Mouse (Mus musculus): ENCODE data around the gene Gm12258. TPM values are rescaled to one million over a fixed set of nuclear protein-coding genes. Genes with fewer than 3 reads are reported as not detected.
A peak's percentile ranks its signal among the peaks of the same experiment; 100 is the strongest.

Gene Gm12258
- polyA plus RNA-seq, 1 experiment = 2.6 TPM

DNA sequence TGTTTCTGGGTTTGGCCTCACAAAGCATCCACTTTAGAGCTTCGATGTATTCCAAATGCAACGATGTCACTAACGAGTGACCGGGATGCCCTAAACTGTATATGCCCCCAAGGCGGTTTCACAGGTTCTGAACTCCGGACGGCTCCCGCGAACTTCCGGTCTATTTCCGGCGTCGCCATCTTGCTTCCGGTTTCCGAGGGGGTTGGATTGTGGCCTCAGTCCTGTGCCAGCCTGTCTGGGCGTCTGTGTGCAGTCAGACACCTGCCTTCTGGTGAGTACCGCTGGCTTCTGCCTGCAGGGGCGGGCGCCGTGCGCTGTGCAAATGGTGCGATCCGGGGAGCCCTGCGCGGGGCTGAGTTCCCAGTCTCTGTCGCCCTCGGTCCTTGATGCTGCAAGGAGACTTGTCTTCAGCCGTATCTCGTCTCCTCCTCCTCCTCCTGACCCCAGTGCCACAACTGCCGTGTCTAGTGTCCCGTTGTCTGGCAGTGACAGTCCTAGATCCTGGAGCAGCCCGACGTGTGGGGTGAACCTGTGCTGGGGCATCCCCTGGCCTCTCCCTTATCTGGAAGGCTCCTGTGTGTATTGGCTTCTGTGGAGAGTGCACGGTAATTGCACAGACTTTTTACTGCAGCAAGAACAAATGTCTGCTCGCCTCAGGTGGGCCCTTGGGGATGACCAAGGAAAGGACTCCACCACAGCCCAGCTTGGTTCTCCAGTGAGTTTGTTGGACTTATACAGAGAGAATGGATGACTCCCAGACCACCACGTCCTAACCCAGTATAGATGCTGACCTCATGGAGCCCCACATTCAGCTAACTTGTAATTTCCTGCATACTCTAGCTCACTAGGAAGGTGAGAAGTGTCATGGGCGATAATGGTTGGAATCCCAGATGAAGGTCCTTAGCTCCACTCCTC, 20.3 kb downstream of the Gm12258 start, which contains the start of gene 2810021J22Rik:
TSS of gene 2810021J22Rik (plus strand) at position 178 of the 915 bp plus-strand sequence.
- peak within 1 kb of the TSS; percentile 45 for H3K27ac ChIP-seq (ENCODE audit: insufficient read depth, low read length)
- 4% methylated on average over 37 of the region's 37 CpGs for WGBS

GRCm38 (mm10) chr11:58867954-58868330, 21.0 kb downstream of the Gm12258 start:
- WGBS = 78% methylated on average over 6 of the region's 6 CpGs
- Histone ChIP-seq H3K27ac (ENCODE audit: insufficient read depth, low read length) (no peak overlapping the region), H3K4me1 (ENCODE audit: control insufficient read depth, insufficient read depth, insufficient read length) (peaks cover 6% of the 10 kb centered on the region), H3K27me3 (ENCODE audit: control insufficient read depth, insufficient read depth, low read length) (no peaks in the 10 kb centered on the region), H3K4me3 (ENCODE audit: extremely low read depth, insufficient read depth, insufficient read length) (peak overlapping the region; percentile 73; the same call in 1 of the 2 replicates), H3K36me3 (ENCODE audit: control insufficient read depth, insufficient read depth, low read length) (peaks cover 3% of the 10 kb centered on the region)
- no peak for DNase-seq (ENCODE audit: low read depth in 1 of 2, low spot score in 2 of 2)
- TF ChIP-seq CTCF (IDR thresholded peaks at IDR 0.05; ENCODE audit: extremely low read depth, insufficient read depth, insufficient read length, insufficient replicate concordance) = no peak
- no peak for TF ChIP-seq POLR2A (IDR thresholded peaks at IDR 0.05; ENCODE audit: low read depth, low read length)

More for the DNA sequence above, 20.3 kb downstream of the Gm12258 start, which contains the start of gene 2810021J22Rik:
- DNase-seq (ENCODE audit: low read depth in 1 of 2, low spot score in 2 of 2) = peak; percentile 61 to 77
- H3K4me1 ChIP-seq (ENCODE audit: control insufficient read depth, insufficient read depth, insufficient read length) = peaks cover 6% of the 10 kb centered on the region
- H3K27me3 ChIP-seq (ENCODE audit: control insufficient read depth, insufficient read depth, low read length) = no peaks in the 10 kb centered on the region
- peaks cover 3% of the 10 kb centered on the region for H3K36me3 ChIP-seq (ENCODE audit: control insufficient read depth, insufficient read depth, low read length)
- TF ChIP-seq POLR2A (IDR thresholded peaks at IDR 0.05; ENCODE audit: low read depth, low read length) (peak; percentile 49; the same call in 1 of the 2 replicates), CTCF (IDR thresholded peaks at IDR 0.05; ENCODE audit: extremely low read depth, insufficient read depth, insufficient read length, insufficient replicate concordance) (no peak)
- H3K4me3 ChIP-seq (ENCODE audit: extremely low read depth, insufficient read depth, insufficient read length) = peak within 1 kb of the TSS; percentile 73

GRCm38 (mm10) chr11:58870961-58871360, 24.0 kb downstream of the Gm12258 start:
- DNase-seq (ENCODE audit: low read depth in 1 of 2, low spot score in 2 of 2) = no peak

DNA sequence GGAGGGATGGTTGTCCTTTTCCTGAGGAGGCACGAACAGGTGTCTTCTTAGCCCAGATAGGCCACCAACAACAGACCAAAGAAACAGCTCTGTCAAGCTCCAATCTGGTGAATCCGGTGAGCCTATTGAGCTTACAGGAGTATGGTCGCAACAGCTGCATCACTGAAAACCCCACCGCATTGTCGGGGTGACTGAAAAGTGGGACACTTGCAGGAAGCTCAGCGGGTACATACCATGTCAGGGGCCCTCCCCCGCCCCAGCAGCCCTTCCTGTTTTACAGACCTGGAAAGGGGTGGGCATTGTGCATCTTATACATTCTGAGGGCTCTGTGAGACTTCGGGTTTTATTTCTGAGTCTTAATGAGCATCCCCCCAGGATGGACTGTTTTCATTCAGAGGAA, 36.8 kb downstream of the Gm12258 start:
- H3K36me3 ChIP-seq (ENCODE audit: control insufficient read depth, insufficient read depth, low read length) = peaks cover 12% of the 10 kb centered on the region
- H3K4me3 ChIP-seq (ENCODE audit: extremely low read depth, insufficient read depth, insufficient read length) = no peak overlapping the region
- WGBS = 38% methylated on average over 8 of the region's 8 CpGs
- no peak overlapping the region for H3K27ac ChIP-seq (ENCODE audit: insufficient read depth, low read length)
- no peaks in the 10 kb centered on the region for H3K4me1 ChIP-seq (ENCODE audit: control insufficient read depth, insufficient read depth, insufficient read length)
- DNase-seq (ENCODE audit: low read depth in 1 of 2, low spot score in 2 of 2) = no peak
- no peak for TF ChIP-seq CTCF (IDR thresholded peaks at IDR 0.05; ENCODE audit: extremely low read depth, insufficient read depth, insufficient read length, insufficient replicate concordance)
- no peak for TF ChIP-seq POLR2A (IDR thresholded peaks at IDR 0.05; ENCODE audit: low read depth, low read length)
- no peaks in the 10 kb centered on the region for H3K27me3 ChIP-seq (ENCODE audit: control insufficient read depth, insufficient read depth, low read length)

More at GRCm38 (mm10) chr11:58870961-58871360, 24.0 kb downstream of the Gm12258 start:
- peaks cover 6% of the 10 kb centered on the region for H3K4me1 ChIP-seq (ENCODE audit: control insufficient read depth, insufficient read depth, insufficient read length)
- no peak overlapping the region for H3K27ac ChIP-seq (ENCODE audit: insufficient read depth, low read length)
- H3K36me3 ChIP-seq (ENCODE audit: control insufficient read depth, insufficient read depth, low read length) = peaks cover 3% of the 10 kb centered on the region
- no peak for TF ChIP-seq CTCF (IDR thresholded peaks at IDR 0.05; ENCODE audit: extremely low read depth, insufficient read depth, insufficient read length, insufficient replicate concordance)
- no peak for TF ChIP-seq POLR2A (IDR thresholded peaks at IDR 0.05; ENCODE audit: low read depth, low read length)
- H3K4me3 ChIP-seq (ENCODE audit: extremely low read depth, insufficient read depth, insufficient read length) = no peak overlapping the region
- H3K27me3 ChIP-seq (ENCODE audit: control insufficient read depth, insufficient read depth, low read length) = no peaks in the 10 kb centered on the region
- WGBS = 92% methylated on average over 4 of the region's 4 CpGs

- TF ChIP-seq POLR2A (IDR thresholded peaks at IDR 0.05; ENCODE audit: low read depth, low read length) = no peak
- TF ChIP-seq CTCF (IDR thresholded peaks at IDR 0.05; ENCODE audit: extremely low read depth, insufficient read depth, insufficient read length, insufficient replicate concordance) = no peak
- H3K4me1 ChIP-seq (ENCODE audit: control insufficient read depth, insufficient read depth, insufficient read length) = no peaks in the 10 kb centered on the region
- peaks cover 30% of the 10 kb centered on the region for H3K36me3 ChIP-seq (ENCODE audit: control insufficient read depth, insufficient read depth, low read length)
- no peak overlapping the region for H3K27ac ChIP-seq (ENCODE audit: insufficient read depth, low read length)
- WGBS = 87% methylated on average over 10 of the region's 10 CpGs
- DNase-seq (ENCODE audit: low read depth in 1 of 2, low spot score in 2 of 2) = no peak
- no peak overlapping the region for H3K4me3 ChIP-seq (ENCODE audit: extremely low read depth, insufficient read depth, insufficient read length)
- no peaks in the 10 kb centered on the region for H3K27me3 ChIP-seq (ENCODE audit: control insufficient read depth, insufficient read depth, low read length)
Measured at GRCm38 (mm10) chr11:58890511-58890910, 43.6 kb downstream of the Gm12258 start.

DNA sequence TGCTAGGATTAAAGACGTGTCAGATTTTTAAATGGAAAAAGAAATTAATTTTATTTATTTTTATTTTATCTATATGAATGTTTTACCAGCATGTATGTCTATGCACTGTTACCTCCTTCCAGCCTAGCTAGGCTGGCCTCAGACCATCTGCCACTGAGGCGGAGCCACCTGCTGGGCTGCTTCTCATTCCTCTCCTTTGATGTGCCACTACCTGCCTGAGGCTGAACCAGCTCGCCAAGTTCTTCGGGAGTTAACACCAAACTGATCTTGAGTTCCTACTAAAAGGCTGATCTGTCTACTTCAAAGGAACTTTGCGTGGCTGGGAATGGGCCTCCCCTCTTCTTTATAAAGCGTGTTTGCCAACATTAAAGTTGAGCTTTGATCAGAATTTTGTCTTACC, 47.5 kb downstream of the Gm12258 start:
- 90% methylated on average over 6 of the region's 6 CpGs for WGBS
- H3K4me1 ChIP-seq (ENCODE audit: control insufficient read depth, insufficient read depth, insufficient read length) = no peaks in the 10 kb centered on the region
- H3K27ac ChIP-seq (ENCODE audit: insufficient read depth, low read length) = no peak overlapping the region
- TF ChIP-seq CTCF (IDR thresholded peaks at IDR 0.05; ENCODE audit: extremely low read depth, insufficient read depth, insufficient read length, insufficient replicate concordance) (no peak), POLR2A (IDR thresholded peaks at IDR 0.05; ENCODE audit: low read depth, low read length) (no peak)
- no peaks in the 10 kb centered on the region for H3K27me3 ChIP-seq (ENCODE audit: control insufficient read depth, insufficient read depth, low read length)
- no peak overlapping the region for H3K4me3 ChIP-seq (ENCODE audit: extremely low read depth, insufficient read depth, insufficient read length)
- no peak for DNase-seq (ENCODE audit: low read depth in 1 of 2, low spot score in 2 of 2)
- peaks cover 48% of the 10 kb centered on the region for H3K36me3 ChIP-seq (ENCODE audit: control insufficient read depth, insufficient read depth, low read length)
